Mouse (Mus musculus): Measurements from ENCODE around the gene Gm16181. TPM values are rescaled to one million over a fixed set of nuclear protein-coding genes. Genes with fewer than 3 reads are reported as not detected.
"Not testable (repeated sequence)": the region's sequence is repeated elsewhere in the genome, so short reads cannot be mapped to it uniquely, and the experiment has no call there.

The Gm16181 gene
- polyA plus RNA-seq, 1 experiment from 2014 or later = 0.69 TPM

DNA sequence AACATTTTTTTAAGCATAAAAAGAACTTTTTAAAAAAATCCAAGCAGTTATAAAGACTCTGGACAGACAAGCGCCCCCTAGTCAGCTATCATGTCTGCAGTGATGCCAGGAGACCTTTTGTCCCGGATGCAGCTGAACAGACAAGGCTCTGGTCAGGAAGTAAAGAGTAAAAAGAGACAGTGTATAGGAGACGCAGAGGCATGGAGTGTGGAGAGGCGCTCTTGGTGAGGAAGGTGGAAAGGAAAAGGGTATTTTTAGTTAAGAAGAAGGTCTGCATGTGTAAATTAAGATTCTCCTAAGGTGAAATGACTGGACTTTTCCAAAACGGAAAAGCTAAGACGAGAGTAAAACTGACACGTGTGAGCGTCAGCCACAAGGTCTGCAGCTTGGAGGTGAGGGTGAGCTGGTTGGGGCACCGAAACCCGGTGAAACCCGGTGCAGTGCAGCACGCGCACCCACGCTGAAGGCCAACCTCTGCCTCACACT is 6.0 kb downstream of the Gm16181 start:
- DNase-seq (ENCODE audit: low spot score) = no peak

DNA sequence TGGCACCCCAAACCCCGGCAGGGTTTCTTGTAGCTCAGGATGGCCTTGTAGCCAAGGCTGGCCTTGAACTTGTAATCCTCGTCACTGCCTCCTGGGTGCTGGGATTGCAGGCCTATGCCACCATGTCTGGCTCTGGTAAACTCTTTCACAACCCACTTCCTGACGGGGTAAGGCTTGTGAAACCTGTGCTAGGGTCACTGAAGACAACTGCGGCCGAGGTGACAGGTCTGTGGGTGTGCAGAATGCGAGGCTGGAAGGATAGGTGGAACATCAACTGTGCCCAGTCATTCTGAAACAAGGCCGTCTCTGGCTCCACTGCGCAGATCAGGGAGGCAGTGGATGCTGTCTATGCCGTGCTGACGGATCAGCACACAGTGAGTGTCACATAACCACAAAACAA is 10.4 kb downstream of the Gm16181 start:
- no peak for DNase-seq (ENCODE audit: low spot score)

DNA sequence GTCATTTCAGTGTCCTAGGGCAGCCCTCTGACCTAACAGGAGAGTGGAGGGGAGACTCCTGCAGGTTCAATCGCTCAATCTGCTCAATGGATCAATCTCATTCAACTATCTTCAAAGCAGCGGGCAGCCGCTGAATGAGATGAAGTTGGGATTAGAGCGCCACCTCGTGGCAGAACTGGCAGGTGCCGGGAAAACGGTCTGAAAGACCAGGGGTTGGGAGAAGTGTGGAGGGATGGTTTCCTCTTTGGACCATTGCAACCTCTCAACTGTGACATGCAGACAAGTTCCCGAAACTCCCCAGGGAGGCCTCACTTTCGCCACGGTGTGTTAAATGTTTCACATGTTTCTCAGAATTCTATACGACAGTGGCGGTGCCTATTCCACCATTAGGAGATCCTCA is 11.4 kb downstream of the Gm16181 start:
- peak; percentile 79 for DNase-seq (ENCODE audit: low spot score)

DNA sequence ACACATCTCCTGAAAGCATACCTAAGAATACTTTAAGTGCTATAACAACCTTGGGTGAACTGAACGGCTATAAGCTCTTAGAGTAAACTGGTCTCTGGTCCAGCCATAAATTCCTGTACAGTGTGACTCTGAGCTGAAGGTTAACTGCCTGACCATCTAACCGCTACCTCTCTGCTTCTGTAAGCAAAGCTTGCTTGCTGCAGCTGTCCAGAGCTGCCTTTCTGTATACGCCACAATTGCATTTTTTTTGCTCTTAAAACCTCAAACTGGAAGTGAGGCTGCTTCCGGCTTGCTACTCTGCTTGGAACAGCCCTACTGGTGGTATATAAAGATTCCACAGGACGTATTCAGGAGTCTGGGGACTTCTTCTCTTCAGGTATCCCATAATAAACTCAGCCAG is 12.0 kb downstream of the Gm16181 start:
- DNase-seq (ENCODE audit: low spot score) = peak; percentile 72

DNA sequence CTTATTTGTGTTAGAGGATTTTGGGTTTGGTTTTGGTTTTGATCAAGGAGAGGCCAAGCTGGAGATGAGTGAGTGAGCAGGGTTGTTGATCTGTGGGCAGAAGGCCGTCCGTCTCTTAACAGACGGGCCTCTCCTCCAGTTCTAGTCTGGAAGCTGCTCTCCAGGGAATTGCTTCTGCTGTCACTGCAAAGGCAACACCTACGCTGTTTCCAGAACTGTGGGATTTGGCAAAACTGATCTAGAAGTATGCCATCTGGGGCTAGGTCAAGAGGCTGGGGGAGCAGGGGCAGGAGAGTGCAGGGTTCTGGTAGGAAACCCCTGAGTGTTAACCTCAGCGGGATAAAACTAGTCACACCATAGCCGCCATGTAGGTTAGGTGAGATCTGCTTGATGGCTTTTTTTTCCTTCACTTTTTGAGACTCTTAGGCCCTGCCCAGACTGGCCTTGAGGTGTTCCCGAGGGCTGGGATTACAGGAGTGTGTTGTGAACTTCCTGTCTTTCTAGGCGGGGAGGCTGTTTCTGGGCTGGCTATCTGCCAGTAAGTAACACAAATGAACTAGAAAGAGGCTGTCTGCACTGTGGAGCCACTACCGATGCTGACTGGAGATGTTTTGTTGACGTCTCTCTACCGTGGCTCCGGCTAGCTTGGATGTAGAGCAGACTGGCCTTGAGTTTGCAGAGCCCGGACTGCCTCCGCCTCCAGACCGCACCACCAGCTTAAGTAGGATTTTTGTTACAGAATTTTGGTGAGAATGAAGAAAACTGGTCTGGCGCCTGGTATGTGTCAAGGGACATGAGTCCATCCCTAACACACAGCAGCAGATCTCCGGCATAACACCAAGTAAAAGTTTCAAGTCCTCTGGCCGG is 12.7 kb downstream of the Gm16181 start, which contains the start of gene Atp6v1g2:
Atp6v1g2 (plus strand) TSS at position 547 of the 867 bp plus-strand sequence.
- no peak for DNase-seq (ENCODE audit: low spot score)

DNA sequence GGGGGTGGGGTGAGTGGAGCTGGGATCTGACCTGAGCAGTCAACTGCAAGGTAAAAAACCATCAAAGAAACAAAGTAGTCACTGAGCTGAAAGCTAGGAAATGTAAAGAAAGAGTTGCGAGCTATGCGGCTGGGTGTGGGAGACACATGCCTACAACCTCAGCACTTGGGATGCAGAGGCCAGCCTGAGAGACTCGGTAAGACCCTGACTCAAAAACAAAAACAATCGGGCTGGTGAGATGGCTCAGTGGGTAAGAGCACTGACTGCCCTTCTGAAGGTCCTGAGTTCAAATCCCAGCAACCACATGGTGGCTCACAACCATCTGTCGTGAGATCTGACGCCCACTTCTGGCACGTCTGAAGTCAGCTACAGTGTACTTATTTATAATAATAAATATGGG is 13.5 kb downstream of the Gm16181 start:
- DNase-seq (ENCODE audit: low spot score) = not testable (repeated sequence)

DNA sequence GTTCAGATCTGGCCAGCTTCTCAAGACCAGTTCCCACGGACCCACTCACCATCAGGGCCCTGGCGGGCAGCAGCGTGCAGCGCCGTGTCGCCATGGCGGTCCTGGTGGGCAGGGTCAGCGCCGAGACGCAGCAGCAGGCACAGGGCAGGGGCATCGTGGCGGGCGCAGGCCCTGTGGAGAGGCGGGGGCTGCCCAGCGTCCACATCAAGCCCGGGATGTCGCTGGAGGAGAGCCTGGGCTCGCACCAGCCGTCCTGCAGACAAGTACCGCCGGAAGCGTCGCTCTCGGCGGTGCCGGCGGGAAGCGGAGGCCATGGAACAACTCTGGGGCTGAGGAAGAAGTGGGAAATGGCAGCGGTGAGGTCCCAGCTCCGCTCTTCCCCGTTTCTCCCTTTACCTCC is 14.3 kb downstream of the Gm16181 start:
- DNase-seq (ENCODE audit: low spot score) = peak; percentile 42

DNA sequence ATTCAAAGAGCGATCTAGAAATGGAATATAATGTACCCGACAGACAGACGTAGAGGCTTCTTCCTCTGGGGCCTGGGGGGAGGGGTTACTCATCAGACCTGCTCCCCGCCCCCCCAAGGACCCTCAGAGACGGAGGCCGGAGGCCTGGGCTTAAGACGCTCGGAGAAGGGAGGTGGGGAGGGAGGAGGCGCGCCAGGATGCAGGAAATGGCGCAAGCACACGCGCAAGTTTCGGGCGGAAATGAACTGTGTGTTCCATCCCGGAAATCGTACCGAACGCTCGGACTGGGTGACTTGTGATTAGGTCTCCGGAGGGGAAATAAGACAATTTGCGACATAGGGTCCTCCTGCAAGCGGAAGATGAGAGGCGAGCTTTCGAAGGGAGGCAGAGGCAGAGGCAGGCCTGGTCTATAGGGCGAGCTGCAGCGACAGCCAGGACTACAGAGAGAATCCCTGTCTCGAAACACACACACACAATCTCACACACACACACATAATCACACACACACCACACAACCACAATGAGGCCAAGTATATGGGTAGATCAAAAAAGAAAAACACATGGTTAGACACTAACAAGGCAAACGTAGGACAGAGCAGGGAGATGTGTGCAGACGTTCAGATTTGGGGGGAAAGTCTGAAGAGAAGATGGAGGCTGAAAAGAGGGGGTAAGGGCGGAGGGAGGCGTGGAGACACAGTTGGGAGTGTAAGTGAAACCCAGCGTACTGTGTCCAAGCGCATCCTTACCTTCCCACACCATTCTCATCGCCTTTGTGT is 15.2 kb downstream of the Gm16181 start, which contains the start of gene Nfkbil1:
Nfkbil1 (minus strand) TSS at position 179 of the 776 bp plus-strand sequence.
- DNase-seq (ENCODE audit: low spot score) = peak; percentile 90

DNA sequence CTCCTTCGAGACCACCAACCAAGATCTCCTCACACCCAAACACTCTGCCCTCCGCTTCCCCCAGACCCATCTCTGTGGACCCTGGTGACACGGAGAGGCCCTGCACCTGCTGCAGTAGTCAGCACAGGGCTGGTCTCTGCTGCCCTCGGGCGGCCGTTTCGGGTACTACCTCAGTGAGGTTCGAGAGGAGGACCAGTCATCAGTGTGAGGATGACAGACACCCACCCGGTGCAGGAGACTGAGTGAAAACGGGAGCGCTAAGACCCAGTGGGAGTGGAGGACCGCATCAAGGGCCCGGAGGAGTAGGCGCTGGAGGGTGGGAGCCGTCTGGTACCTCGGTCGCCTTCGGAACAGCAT is 15.7 kb downstream of the Gm16181 start:
- peak; percentile 95 for DNase-seq (ENCODE audit: low spot score)

DNA sequence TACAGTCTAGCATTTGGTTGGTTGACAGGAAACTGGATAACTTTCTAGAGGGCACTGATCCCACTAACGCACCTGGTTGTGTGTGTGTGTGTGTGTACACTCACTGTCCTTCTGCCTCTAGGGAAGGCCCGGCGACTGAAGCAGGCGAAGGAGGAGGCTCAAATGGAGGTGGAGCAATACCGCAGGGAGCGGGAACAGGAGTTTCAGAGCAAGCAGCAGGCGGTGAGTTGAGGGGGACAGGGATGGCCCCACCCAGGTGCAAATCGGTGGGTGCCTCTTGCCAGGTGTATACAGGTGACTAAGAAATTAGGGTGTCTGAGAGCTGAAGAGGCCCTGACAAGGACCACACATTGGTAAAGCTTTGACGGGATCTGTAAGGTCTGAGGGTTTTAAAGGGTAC is 16.4 kb downstream of the Gm16181 start:
- no peak for DNase-seq (ENCODE audit: low spot score)

DNA sequence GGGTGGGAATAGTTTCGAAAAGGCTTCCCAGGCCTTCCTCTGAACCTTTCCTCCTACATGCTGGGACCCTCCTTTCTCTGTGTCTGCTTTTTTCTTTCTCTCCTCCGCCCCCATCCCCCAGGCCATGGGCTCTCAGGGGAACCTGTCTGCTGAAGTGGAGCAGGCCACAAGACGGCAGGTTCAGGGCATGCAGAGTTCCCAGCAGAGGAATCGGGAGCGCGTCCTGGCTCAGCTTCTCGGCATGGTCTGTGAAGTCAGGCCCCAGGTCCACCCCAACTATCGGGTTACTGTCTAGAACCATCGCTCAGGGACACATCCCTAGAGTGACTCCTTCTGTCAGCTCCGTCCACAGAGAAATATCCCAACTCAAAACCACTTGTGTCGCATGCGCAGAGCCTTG is 16.9 kb downstream of the Gm16181 start:
- no peak for DNase-seq (ENCODE audit: low spot score)

DNA sequence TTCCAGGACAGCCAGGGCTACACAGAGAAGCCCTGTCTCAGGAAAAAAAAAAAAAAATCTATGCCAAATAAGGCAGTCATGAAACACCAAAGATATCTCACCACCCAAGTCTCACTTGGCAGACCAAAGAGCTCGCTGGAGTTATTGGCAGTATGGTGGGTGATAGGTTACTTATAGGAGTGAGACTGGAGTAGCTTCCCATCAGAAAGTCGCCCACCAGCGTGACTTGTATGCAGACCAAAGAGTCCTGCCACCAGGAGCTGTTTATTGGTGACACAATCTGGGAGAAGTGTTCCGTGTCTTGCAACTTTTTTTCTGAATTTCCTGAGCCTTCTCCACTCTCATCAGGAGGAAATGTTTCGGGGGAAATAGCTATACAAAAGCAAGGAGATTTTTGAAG is 19.1 kb downstream of the Gm16181 start:
- DNase-seq (ENCODE audit: low spot score) = no peak

DNA sequence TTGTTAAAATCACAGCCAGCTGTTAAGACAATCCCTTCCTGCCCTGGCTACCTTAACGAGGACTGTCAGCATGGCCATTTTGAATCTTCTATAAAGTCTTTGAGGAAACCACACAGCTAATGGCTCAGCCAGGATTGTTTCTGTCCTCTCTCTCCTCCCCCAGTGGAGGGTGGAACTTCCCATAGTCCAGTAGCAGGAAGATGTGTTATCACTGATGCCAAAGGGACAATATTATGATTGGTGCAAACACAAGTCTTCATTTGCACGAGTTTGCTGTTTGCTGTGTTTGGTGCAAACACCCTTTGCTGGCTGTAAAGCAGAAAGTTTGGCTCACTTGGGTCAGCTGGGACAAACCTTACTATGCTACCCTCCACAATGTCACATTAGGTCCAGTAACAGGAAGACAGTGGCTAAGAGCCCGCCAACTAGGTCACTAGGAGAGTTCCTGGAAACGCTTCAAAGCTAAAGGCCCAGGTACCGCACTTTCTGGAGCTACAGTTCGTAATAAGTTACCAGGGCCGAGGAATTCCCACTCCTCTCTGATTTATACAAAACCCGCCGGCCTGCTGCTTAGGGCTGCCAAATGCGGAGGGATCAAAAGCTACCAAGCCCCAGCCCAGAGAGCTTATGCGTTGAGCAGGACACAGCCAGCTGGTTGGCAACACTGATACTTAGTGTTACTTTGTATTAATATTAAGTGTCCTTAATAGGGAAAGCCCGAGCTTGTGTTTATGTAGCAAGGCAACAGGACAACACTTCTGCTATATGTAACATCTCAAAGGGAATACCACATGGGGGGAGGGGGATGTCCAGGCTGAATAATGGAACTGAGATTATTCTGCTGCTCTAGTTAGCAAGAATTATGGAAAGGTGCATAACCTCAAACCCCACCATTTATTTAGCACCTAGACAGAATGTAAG is 20.0 kb downstream of the Gm16181 start:
- no peak for DNase-seq (ENCODE audit: low spot score)

DNA sequence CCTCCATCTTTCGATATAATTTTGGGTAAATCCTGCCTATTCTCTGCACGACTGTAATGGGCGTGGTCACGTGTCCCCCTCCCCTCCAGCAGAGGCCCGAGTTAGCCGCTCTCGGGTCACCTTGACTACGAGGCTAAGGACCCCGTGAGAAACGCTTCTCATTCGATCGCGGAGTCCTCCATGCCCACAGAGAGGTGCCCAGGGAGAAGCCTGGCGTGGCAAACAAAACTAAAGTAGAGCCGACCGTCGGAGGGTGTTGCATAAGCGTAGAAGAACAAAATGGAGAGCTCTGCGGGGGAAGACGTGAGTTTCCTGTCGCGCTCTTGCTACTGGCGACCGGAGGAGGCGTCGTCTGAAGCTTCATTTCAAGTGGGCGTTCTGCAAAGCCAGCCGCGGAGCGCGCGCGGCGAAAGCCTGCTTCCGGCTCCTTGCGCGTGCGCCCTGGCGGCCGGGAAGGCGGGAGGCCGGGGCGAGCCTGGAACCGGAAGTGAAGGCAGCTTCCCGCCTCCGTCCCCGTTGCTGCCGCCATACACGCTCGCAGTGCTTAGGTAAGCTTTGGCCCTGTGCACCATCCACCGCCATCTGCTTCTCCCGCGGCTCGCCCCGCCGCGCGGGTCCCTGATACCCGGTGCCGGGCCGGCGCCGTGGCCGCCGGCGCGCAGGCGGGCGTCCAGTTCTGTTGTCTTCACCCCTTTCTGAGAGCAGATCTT is 20.8 kb downstream of the Gm16181 start, which contains the start of gene Ddx39b:
Ddx39b (plus strand) TSS at position 442 of the 710 bp plus-strand sequence.
- DNase-seq (ENCODE audit: low spot score) = peak; percentile 98

DNA sequence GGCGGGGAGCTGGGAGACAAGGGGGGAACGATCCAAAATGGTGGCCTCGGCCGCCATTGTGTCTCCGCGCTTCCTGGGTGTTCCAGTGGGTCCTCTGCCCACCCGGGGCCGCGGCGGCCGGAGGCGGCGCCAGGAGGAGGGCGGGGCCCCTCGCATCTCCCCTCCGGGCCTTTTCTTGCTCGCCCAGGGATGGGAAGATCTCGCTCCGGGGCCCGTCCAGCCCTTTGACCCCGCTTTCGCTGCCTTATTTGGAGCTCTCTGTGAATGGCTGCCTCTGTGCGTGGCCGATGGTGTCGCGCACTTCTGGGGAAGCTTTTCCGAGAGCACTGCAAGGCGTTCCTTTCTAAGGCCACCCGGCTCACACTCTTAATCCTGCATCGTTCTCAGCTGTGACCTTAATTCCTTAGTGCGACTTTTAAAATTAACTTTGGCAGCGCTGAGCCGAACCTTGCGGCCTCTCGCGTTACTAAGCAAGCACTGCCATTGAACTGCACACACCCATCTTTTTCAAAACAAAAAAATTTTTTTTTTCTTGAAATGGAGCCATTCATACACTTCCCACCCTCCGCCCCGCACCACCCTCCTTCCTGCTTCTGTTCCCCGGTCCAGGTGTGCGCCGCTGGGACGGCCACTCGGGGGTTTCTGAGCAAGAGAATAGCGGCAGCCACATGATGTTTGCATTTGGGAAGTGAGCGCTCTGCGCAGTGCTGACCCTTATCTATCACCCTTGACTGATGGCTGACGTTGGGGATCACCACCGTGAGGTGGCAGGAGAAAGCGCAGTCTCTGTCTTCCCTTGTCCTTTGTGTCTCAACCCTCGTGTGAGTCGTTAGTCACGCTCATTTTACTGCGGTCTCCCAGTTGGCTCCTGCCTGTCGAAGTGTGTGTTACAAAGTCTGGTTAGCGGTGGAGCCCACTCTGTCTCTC is 21.6 kb downstream of the Gm16181 start:
- peak; percentile 65 for DNase-seq (ENCODE audit: low spot score)

DNA sequence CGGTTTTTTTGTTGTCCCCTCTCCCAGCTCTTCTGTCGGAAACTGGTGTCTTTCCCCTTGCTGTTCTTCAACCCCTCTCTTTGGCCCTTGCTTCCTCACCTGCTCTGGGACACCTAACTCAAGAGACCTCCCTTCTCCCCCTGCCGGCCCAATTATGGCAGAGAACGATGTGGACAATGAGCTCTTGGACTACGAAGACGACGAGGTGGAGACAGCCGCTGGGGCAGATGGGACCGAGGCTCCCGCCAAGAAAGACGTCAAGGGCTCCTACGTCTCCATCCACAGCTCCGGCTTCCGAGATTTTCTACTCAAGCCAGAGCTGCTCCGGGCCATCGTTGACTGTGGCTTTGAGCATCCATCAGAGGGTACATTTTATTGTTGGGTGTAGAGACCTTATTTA is 22.5 kb downstream of the Gm16181 start:
- DNase-seq (ENCODE audit: low spot score) = peak; percentile 43

DNA sequence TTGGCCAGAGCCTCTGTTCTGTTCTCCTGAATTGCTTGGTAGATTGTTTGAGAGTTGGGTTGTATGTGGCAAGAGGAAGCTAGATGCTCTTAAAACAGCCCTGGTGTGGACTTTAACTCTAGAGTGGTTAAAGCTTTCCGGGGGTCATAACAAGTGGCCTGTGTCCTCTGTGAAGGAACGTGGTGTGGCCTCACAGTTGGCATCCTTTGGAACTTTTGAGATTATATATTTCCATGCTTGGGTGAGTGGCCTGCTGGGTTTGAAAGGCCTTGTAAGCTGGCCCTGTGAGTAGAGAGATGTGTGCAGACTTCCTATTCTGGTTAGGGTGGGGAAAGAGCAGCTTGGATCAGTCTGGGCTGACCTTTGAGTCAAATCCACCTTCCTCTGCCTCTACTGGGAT is 24.4 kb downstream of the Gm16181 start:
- DNase-seq (ENCODE audit: low spot score) = no peak

DNA sequence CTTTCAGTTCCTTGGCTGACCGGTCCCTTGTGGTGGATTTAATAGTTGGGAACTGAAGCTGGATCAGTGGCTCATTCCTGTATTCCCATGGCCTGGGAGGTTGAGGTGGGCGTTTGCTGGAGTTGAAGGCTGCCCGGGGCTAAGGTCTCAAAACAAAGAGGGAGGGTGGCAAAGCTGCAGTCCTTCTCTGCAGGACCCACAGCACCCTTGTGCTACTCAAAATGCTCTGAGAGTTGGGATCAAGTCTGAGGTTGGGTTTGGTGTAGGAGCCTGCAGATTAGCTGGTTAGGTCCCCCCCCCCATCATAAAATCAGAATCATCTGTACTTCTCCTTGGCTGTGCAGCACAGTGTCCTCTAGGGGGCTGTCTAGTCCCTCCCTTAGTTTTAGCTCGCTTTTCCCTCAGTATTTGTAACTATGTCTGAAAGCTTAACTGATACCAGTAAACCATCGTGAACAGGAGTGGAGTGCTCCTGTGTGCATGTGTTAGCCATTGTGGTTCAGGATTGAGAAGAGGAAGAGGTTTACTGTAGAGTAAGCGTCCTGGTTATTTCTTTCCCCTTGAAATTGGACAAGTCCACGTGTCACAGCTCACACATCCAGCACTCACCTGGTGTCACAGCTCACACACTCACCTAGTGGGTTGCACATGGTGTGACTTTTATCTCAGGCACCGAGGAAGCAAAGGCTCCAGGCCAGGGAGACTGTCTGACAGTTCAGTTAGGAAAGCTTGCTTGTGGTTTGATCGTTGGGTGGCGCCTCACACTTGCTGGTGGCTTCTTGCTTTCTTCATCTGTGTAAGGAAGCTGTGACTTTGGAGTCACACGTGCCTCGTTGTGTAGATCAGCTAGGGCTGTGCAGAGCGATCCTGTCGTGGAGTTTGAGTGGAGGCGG is 25.3 kb downstream of the Gm16181 start:
- DNase-seq (ENCODE audit: low spot score) = peak; percentile 66
